Mouse (Mus musculus) MEL (cell line): Measurements from ENCODE around the gene Epha4. TPM values are rescaled to one million over a fixed set of nuclear protein-coding genes. Genes with fewer than 3 reads are reported as not detected.

ENCODE experiments used
- DNase-seq: peaks from one replicate; pipeline ENCODE4 v3.0.0; 2011; ENCODE audit warnings: low read depth, low spot score
- H3K27ac ChIP-seq: 2 replicates; pipeline ENCODE4 v1.5.1; 2012; ENCODE audit warnings: low read depth, mild to moderate bottlenecking, control low read depth, low read length, moderate library complexity; ENCODE audit not compliant: control insufficient read depth
- H3K27me3 ChIP-seq, 2 experiments: fragments of 150-350 bp in 1 of 2; sonication (generic) in 1 of 2; 2 replicates each; pipeline ENCODE4 v1.6.1; 2012; ENCODE audit warnings: low read length in 2 of 2, mild to moderate bottlenecking in 2 of 2, improper control_type of control experiment in 1 of 2, moderate library complexity in 1 of 2; ENCODE audit not compliant: insufficient read depth in 2 of 2, control insufficient read depth in 1 of 2
- H3K36me3 ChIP-seq, 2 experiments: 2 replicates each; pipeline ENCODE4 v1.6.1; 2012 to 2014; ENCODE audit warnings: low read length in 2 of 2, improper control_type of control experiment in 1 of 2, inconsistent platforms in 1 of 2, mild to moderate bottlenecking in 1 of 2; ENCODE audit not compliant: insufficient read depth in 2 of 2, control insufficient read depth in 1 of 2
- H3K4me1 ChIP-seq, 2 experiments: fragments of 150-350 bp in 1 of 2; sonication (generic) in 1 of 2; 2 replicates each; pipeline ENCODE4 v1.6.1; 2012; ENCODE audit warnings: low read length in 2 of 2, improper control_type of control experiment in 1 of 2, mild to moderate bottlenecking in 1 of 2; ENCODE audit not compliant: insufficient read depth in 2 of 2, control insufficient read depth in 1 of 2
- H3K4me3 ChIP-seq, 2 experiments: fragments of 150-350 bp in 1 of 2; sonication (generic) in 1 of 2; 2 replicates each; pipeline ENCODE4 v1.5.1; 2012; ENCODE audit warnings: low read depth in 2 of 2, low read length in 2 of 2, mild to moderate bottlenecking in 2 of 2, moderate library complexity in 2 of 2, control low read depth in 1 of 2, improper control_type of control experiment in 1 of 2; ENCODE audit not compliant: control insufficient read depth in 1 of 2, insufficient read depth in 1 of 2
- H3K79me2 ChIP-seq: 2 replicates; pipeline ENCODE4 v1.6.1; 2012; ENCODE audit warnings: mild to moderate bottlenecking, low read length, moderate library complexity; ENCODE audit not compliant: control insufficient read depth, poor library complexity, insufficient read depth
- H3K9ac ChIP-seq: 2 replicates; pipeline ENCODE4 v1.6.1; 2012; ENCODE audit warnings: low read depth, mild to moderate bottlenecking, control low read depth, low read length, moderate library complexity; ENCODE audit not compliant: control insufficient read depth, poor library complexity, severe bottlenecking
- H3K9me3 ChIP-seq: fragments of 150-350 bp; sonication (generic); replicated peaks from 2 replicates; pipeline ENCODE4 v1.6.1; 2012; ENCODE audit warnings: mild to moderate bottlenecking, low read length, improper control_type of control experiment, moderate library complexity; ENCODE audit not compliant: insufficient read depth
- BHLHE40 ChIP-seq: IDR thresholded peaks from 2 replicates; pipeline ENCODE4 v1.6.1; 2012; ENCODE audit warnings: low read depth, mild to moderate bottlenecking, inconsistent platforms, low read length, improper control_type of control experiment, borderline replicate concordance
- CTCF ChIP-seq, 3 experiments: IDR thresholded peaks in 2 of 3; conservative IDR thresholded peaks in 1 of 3; 2 replicates each; pipeline ENCODE4 v1.5.1; 2011 to 2012; ENCODE audit warnings: low read length in 3 of 3, low read depth in 2 of 3, mild to moderate bottlenecking in 2 of 3, improper control_type of control experiment in 1 of 3, inconsistent platforms in 1 of 3, mixed read lengths in 1 of 3, moderate library complexity in 1 of 3; ENCODE audit not compliant: control insufficient read depth in 1 of 3, insufficient read depth in 1 of 3, poor library complexity in 1 of 3, severe bottlenecking in 1 of 3
- E2F4 ChIP-seq: IDR thresholded peaks from 2 replicates; pipeline ENCODE4 v1.6.1; 2011; ENCODE audit warnings: low read depth, low read length, improper control_type of control experiment, borderline replicate concordance
- ELF1 ChIP-seq: IDR thresholded peaks from 2 replicates; pipeline ENCODE4 v1.6.1; 2014; ENCODE audit warnings: low read depth, mild to moderate bottlenecking, inconsistent platforms, low read length, improper control_type of control experiment, moderate library complexity
- GABPA ChIP-seq: IDR thresholded peaks from 2 replicates; pipeline ENCODE4 v1.6.1; 2012; ENCODE audit warnings: low read depth, mild to moderate bottlenecking, inconsistent platforms, low read length, improper control_type of control experiment, moderate library complexity
- MAX ChIP-seq: IDR thresholded peaks from 2 replicates; pipeline ENCODE4 v1.6.1; 2011; ENCODE audit warnings: low read length, improper control_type of control experiment
- MAZ ChIP-seq: IDR thresholded peaks from 2 replicates; pipeline ENCODE4 v1.6.1; 2012; ENCODE audit warnings: low read depth, mild to moderate bottlenecking, inconsistent platforms, low read length, improper control_type of control experiment
- MEF2A ChIP-seq: IDR thresholded peaks from 2 replicates; pipeline ENCODE4 v1.6.1; 2014; ENCODE audit warnings: low read depth, mild to moderate bottlenecking, inconsistent platforms, low read length, improper control_type of control experiment; ENCODE audit not compliant: poor library complexity, insufficient replicate concordance, severe bottlenecking; ENCODE audit errors: extremely low read depth
- MYB ChIP-seq: IDR thresholded peaks from 2 replicates; pipeline ENCODE4 v1.6.1; 2011; ENCODE audit warnings: mild to moderate bottlenecking, low read depth, low read length, improper control_type of control experiment
- MYC ChIP-seq: IDR thresholded peaks from 2 replicates; pipeline ENCODE4 v1.6.1; 2011; ENCODE audit warnings: low read depth, mild to moderate bottlenecking, low read length, improper control_type of control experiment, moderate library complexity
- NRF1 ChIP-seq: IDR thresholded peaks from 2 replicates; pipeline ENCODE4 v1.6.1; 2014; ENCODE audit warnings: low read depth, mild to moderate bottlenecking, inconsistent platforms, low read length, improper control_type of control experiment, moderate library complexity; ENCODE audit not compliant: poor library complexity, insufficient read depth, severe bottlenecking
- POLR2A ChIP-seq, 2 experiments: IDR thresholded peaks; 2 replicates each; pipeline ENCODE4 v1.6.1; 2011 to 2012; ENCODE audit warnings: low read length in 2 of 2, mild to moderate bottlenecking in 2 of 2, control low read depth in 1 of 2, improper control_type of control experiment in 1 of 2, low read depth in 1 of 2, moderate library complexity in 1 of 2; ENCODE audit not compliant: control insufficient read depth in 1 of 2, insufficient read depth in 1 of 2, poor library complexity in 1 of 2
- POLR2AphosphoS2 ChIP-seq: IDR thresholded peaks from 2 replicates; pipeline ENCODE4 v1.6.1; 2011; ENCODE audit warnings: low read length, improper control_type of control experiment
- RAD21 ChIP-seq: IDR thresholded peaks from 2 replicates; pipeline ENCODE4 v1.6.1; 2011; ENCODE audit warnings: mild to moderate bottlenecking, low read depth, low read length, improper control_type of control experiment
- SIN3A ChIP-seq: IDR thresholded peaks from 2 replicates; pipeline ENCODE4 v1.6.1; 2012; ENCODE audit warnings: low read length, improper control_type of control experiment, inconsistent platforms
- TAL1 ChIP-seq: IDR thresholded peaks from 2 replicates; pipeline ENCODE4 v1.6.1; 2012; ENCODE audit warnings: mild to moderate bottlenecking, inconsistent platforms, low read length, moderate library complexity, mixed read lengths
- TBP ChIP-seq: IDR thresholded peaks from 2 replicates; pipeline ENCODE4 v1.8.0; 2011; ENCODE audit warnings: low read depth, low read length, improper control_type of control experiment
- USF2 ChIP-seq, 2 experiments: IDR thresholded peaks; 2 replicates each; pipeline ENCODE4 v1.6.1; 2011 to 2012; ENCODE audit warnings: improper control_type of control experiment in 2 of 2, low read length in 2 of 2, borderline replicate concordance in 1 of 2, inconsistent platforms in 1 of 2, low read depth in 1 of 2, mild to moderate bottlenecking in 1 of 2; ENCODE audit not compliant: insufficient read depth in 1 of 2
- ZC3H11A ChIP-seq: IDR thresholded peaks from 2 replicates; pipeline ENCODE4 v1.6.1; 2012; ENCODE audit warnings: low read depth, mild to moderate bottlenecking, inconsistent platforms, low read length, improper control_type of control experiment
- ZKSCAN1 ChIP-seq: IDR thresholded peaks from 2 replicates; pipeline ENCODE4 v1.6.1; 2012; ENCODE audit warnings: low read depth, mild to moderate bottlenecking, inconsistent platforms, low read length, improper control_type of control experiment, moderate library complexity
- ZMIZ1 ChIP-seq: IDR thresholded peaks from 2 replicates; pipeline ENCODE4 v1.6.1; 2012; ENCODE audit warnings: low read depth, mild to moderate bottlenecking, inconsistent platforms, low read length, improper control_type of control experiment, moderate library complexity
- polyA plus RNA-seq, 2 experiments: library from polyadenylated mRNA; stranded (reverse) in 1 of 2; unstranded in 1 of 2; fragments of >175 nt in 1 of 2; fragments of >200 nt in 1 of 2; gene quantifications; 2 replicates each; pipeline versions ENCODE4 v1.2.1 to v1.2.4; 2012; ENCODE audit warnings: low replicate concordance in 2 of 2, low read depth in 1 of 2; ENCODE audit not compliant: insufficient read length in 2 of 2, insufficient read depth in 1 of 2, missing spikeins in 1 of 2
- total RNA-seq: library from RNA; depleted of rRNA; stranded (reverse); fragments of 300-350 nt; gene quantifications from 2 replicates; pipeline ENCODE4 v1.2.3, GENCODE M21; 2012

Epha4 gene
- total and polyA plus RNA-seq, 3 experiments = not detected

- H3K4me1 ChIP-seq = no peaks in the 10 kb centered on the region
- H3K36me3 ChIP-seq = no peaks in the 10 kb centered on the region
- no peaks in the 10 kb centered on the region for H3K79me2 ChIP-seq
- no peaks in the 10 kb centered on the region for H3K27me3 ChIP-seq
- no peaks in the 10 kb centered on the region for H3K9me3 ChIP-seq
- H3K27ac ChIP-seq = no peak overlapping the region
- no peak for TF ChIP-seq SIN3A
- no peak for TF ChIP-seq MAZ
- no peak for TF ChIP-seq MYC
- no peak for TF ChIP-seq USF2 (IDR thresholded peaks at IDR 0.05; ENCODE audit: borderline replicate concordance in 1 of 2, insufficient read depth in 1 of 2, low read depth in 1 of 2, low read length in 2 of 2)
- no peak for TF ChIP-seq POLR2AphosphoS2
- no peak for TF ChIP-seq NRF1
- TF ChIP-seq RAD21 = no peak
- no peak for TF ChIP-seq MEF2A
- no peak for TF ChIP-seq ZKSCAN1
- no peak for TF ChIP-seq MAX
- TF ChIP-seq ZC3H11A = no peak
- TF ChIP-seq TBP = no peak
- no peak for TF ChIP-seq GABPA
- no peak for TF ChIP-seq ZMIZ1
- no peak for TF ChIP-seq TAL1
- no peak for TF ChIP-seq MYB
- TF ChIP-seq CTCF (IDR thresholded peaks at IDR 0.05 in 2 of 3, conservative IDR thresholded peaks at IDR 0.05 in 1 of 3; ENCODE audit: control insufficient read depth in 1 of 3, insufficient read depth in 1 of 3, low read depth in 2 of 3, low read length in 3 of 3, poor library complexity in 1 of 3, severe bottlenecking in 1 of 3) = no peak
- TF ChIP-seq, all 39 proteins: peak for 0
- no peak overlapping the region for H3K9ac ChIP-seq
- no peak for DNase-seq
- no peak overlapping the region for H3K4me3 ChIP-seq
These were observed 82.4 kb downstream of the Epha4 start for GRCm38 (mm10) chr1:77432489-77432888.

DNA sequence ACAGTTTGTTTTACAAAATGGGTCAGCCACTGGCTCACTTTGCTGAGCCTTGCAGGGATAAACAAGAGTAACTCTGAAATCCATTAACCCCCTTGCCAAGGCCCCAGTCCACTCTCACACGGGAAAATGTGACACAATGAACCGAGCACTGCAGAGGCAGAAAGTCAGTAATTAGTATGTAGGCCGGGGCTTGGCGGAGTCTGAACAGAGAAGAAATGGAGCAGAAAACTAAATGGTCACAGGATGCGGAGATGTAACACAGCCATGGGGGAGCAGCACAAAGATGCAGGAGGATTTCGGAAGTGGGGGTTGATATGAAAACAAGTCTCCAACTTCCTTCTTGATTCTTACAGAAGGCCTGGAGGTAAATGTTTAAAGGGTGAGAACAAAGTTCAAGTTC, 85.7 kb downstream of the Epha4 start:
- no peaks in the 10 kb centered on the region for H3K36me3 ChIP-seq
- DNase-seq = no peak
- no peaks in the 10 kb centered on the region for H3K4me1 ChIP-seq
- no peak overlapping the region for H3K4me3 ChIP-seq
- no peaks in the 10 kb centered on the region for H3K9me3 ChIP-seq
- TF ChIP-seq MAX (no peak), BHLHE40 (no peak), MYC (no peak), MYB (no peak), E2F4 (no peak), TBP (no peak), ELF1 (no peak), POLR2A (IDR thresholded peaks at IDR 0.05; ENCODE audit: control insufficient read depth in 1 of 2, insufficient read depth in 1 of 2, low read depth in 1 of 2, low read length in 2 of 2, poor library complexity in 1 of 2) (no peak), TAL1 (no peak), POLR2AphosphoS2 (no peak)
- H3K9ac ChIP-seq = no peak overlapping the region
- H3K79me2 ChIP-seq = no peaks in the 10 kb centered on the region
- no peaks in the 10 kb centered on the region for H3K27me3 ChIP-seq
- no peak overlapping the region for H3K27ac ChIP-seq
